Mouse (Mus musculus): ENCODE results near the gene Pla2r1.

GRCm38 (mm10) chr2:60375608-60376107, 177.4 kb downstream of the Pla2r1 start:
- no peak for TF ChIP-seq CTCF (IDR thresholded peaks at IDR 0.05)
- no peak for TF ChIP-seq EP300 (IDR thresholded peaks at IDR 0.05)
